Mouse (Mus musculus): Measurements from ENCODE around the gene Aff3. TPM values are rescaled to one million over a fixed set of nuclear protein-coding genes. Genes with fewer than 3 reads are reported as not detected.

Aff3 gene
- total RNA-seq, 1 experiment, result 1.7 TPM

DNA sequence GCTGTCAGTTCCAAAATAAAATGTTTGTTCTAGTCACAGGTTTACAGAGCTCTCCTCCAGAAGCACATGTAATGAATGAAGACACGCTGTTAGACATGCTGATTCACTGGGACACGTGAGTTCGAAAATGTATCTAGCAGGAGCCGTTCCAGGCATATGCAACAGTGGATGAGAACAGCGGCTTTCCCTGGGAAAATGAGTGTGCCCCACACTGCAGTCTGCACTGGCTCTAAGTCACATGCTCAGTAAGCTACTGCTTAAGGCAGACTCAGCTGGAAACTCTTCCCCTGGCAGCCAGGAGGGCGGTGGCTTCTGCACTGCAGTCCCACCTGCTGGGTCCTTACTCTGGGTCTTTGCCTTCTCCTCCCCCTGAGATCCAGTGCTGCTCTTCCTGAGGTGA is 271.2 kb downstream of the Aff3 start:
- in situ Hi-C loops (cut with MboI; ENCODE audit: low sequenced_read_pairs in 2 of 2, unreplicated experiment in 2 of 2), result no loop called here
- Histone ChIP-seq H3K9ac (ENCODE audit: insufficient read depth, low read depth, low read length, poor library complexity, severe bottlenecking) (no peak overlapping the region), H3K27ac (ENCODE audit: insufficient read depth, low read depth, low read length, poor library complexity, severe bottlenecking) (no peak overlapping the region), H3K36me3 (ENCODE audit: control insufficient read depth, insufficient read depth, low read length, poor library complexity, severe bottlenecking) (peaks cover 3% of the 10 kb centered on the region; the same call in 1 of the 2 replicates), H3K4me1 (ENCODE audit: control insufficient read depth in 2 of 2, insufficient read depth in 2 of 2, low read length in 2 of 2, poor library complexity in 1 of 2) (peaks cover 2 to 15% of the 10 kb centered on the region in 2 experiments; a peak in 1 of 4 replicates), H3K4me3 (ENCODE audit: insufficient read depth in 1 of 2, low read depth in 1 of 2, low read length in 2 of 2, poor library complexity in 1 of 2, severe bottlenecking in 1 of 2) (no peak overlapping the region), H3K9me3 (ENCODE audit: control insufficient read depth, insufficient read depth, low read depth, low read length) (no peaks in the 10 kb centered on the region)
- TF ChIP-seq ZC3H11A (IDR thresholded peaks at IDR 0.05; ENCODE audit: borderline replicate concordance, low read depth, low read length) (no peak), HCFC1 (IDR thresholded peaks at IDR 0.05; ENCODE audit: borderline replicate concordance, insufficient read depth, low read length) (no peak), CHD2 (IDR thresholded peaks at IDR 0.05; ENCODE audit: low read depth, low read length) (no peak), MAFK (IDR thresholded peaks at IDR 0.05; ENCODE audit: insufficient read depth, low read depth, low read length) (no peak), ZNF384 (IDR thresholded peaks at IDR 0.05; ENCODE audit: low read depth, low read length) (no peak)
- no peak for DNase-seq (ENCODE audit: low read depth, low spot score)

DNA sequence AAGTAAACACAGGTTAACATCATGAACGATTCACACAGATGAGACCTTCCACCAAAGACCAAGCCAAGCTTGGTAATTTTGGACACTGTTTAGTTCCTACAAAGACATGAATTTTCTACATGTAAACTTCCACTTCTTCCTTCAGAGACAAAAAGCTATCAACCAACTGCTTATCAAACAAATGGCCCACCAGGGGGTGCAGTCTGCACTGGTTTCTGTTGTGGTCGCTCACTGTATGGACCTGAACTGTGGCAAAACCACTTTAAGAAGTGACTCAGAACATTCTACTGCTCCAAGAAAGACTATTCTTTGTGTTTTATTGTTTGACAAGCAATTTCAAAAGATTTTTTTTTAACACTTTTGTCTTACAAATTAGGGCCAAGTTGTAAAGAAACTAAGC is 271.8 kb downstream of the Aff3 start:
- Histone ChIP-seq H3K36me3 (ENCODE audit: control insufficient read depth, insufficient read depth, low read length, poor library complexity, severe bottlenecking) (peaks cover 3% of the 10 kb centered on the region; the same call in 1 of the 2 replicates), H3K9ac (ENCODE audit: insufficient read depth, low read depth, low read length, poor library complexity, severe bottlenecking) (no peak overlapping the region), H3K4me1 (ENCODE audit: control insufficient read depth in 2 of 2, insufficient read depth in 2 of 2, low read length in 2 of 2, poor library complexity in 1 of 2) (peaks cover 2 to 15% of the 10 kb centered on the region in 2 experiments; a peak in 1 of 4 replicates), H3K9me3 (ENCODE audit: control insufficient read depth, insufficient read depth, low read depth, low read length) (no peaks in the 10 kb centered on the region), H3K4me3 (ENCODE audit: insufficient read depth in 1 of 2, low read depth in 1 of 2, low read length in 2 of 2, poor library complexity in 1 of 2, severe bottlenecking in 1 of 2) (no peak overlapping the region), H3K27ac (ENCODE audit: insufficient read depth, low read depth, low read length, poor library complexity, severe bottlenecking) (no peak overlapping the region)
- in situ Hi-C loops (cut with MboI; ENCODE audit: low sequenced_read_pairs in 2 of 2, unreplicated experiment in 2 of 2), result no loop called here
- DNase-seq (ENCODE audit: low read depth, low spot score), result peak; percentile 33
- no peak for TF ChIP-seq HCFC1 (IDR thresholded peaks at IDR 0.05; ENCODE audit: borderline replicate concordance, insufficient read depth, low read length)
- no peak for TF ChIP-seq ZNF384 (IDR thresholded peaks at IDR 0.05; ENCODE audit: low read depth, low read length)
- no peak for TF ChIP-seq MAFK (IDR thresholded peaks at IDR 0.05; ENCODE audit: insufficient read depth, low read depth, low read length)
- TF ChIP-seq ZC3H11A (IDR thresholded peaks at IDR 0.05; ENCODE audit: borderline replicate concordance, low read depth, low read length), result no peak

DNA sequence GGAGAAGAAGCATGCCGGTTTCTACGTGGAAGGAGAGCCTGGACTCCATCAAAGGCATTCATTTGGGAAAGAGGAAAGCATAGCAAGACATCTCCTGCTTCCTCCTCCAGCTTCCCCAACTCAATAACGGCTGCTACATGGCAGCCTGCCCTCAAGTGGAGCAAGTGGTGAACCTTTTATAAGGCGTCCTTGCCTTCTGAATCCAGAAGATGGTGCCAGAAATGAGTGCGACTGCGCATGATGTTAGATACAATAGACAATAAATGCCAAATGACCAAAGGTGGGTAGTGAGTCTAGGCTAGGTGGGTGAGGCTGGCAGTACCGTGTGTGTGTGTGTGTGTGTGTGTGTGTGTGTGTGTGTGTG is 273.9 kb downstream of the Aff3 start:
- Histone ChIP-seq H3K4me1 (ENCODE audit: control insufficient read depth in 2 of 2, insufficient read depth in 2 of 2, low read length in 2 of 2, poor library complexity in 1 of 2) (peaks cover 2 to 15% of the 10 kb centered on the region in 2 experiments; a peak in 1 of 4 replicates), H3K4me3 (ENCODE audit: insufficient read depth in 1 of 2, low read depth in 1 of 2, low read length in 2 of 2, poor library complexity in 1 of 2, severe bottlenecking in 1 of 2) (no peak overlapping the region), H3K9ac (ENCODE audit: insufficient read depth, low read depth, low read length, poor library complexity, severe bottlenecking) (no peak overlapping the region), H3K27ac (ENCODE audit: insufficient read depth, low read depth, low read length, poor library complexity, severe bottlenecking) (no peak overlapping the region), H3K9me3 (ENCODE audit: control insufficient read depth, insufficient read depth, low read depth, low read length) (no peaks in the 10 kb centered on the region), H3K36me3 (ENCODE audit: control insufficient read depth, insufficient read depth, low read length, poor library complexity, severe bottlenecking) (peaks cover 3% of the 10 kb centered on the region; the same call in 1 of the 2 replicates)
- in situ Hi-C loops (cut with MboI; ENCODE audit: low sequenced_read_pairs in 2 of 2, unreplicated experiment in 2 of 2), result no loop called here
- TF ChIP-seq ZNF384 (IDR thresholded peaks at IDR 0.05; ENCODE audit: low read depth, low read length) (no peak), MAFK (IDR thresholded peaks at IDR 0.05; ENCODE audit: insufficient read depth, low read depth, low read length) (no peak), ZC3H11A (IDR thresholded peaks at IDR 0.05; ENCODE audit: borderline replicate concordance, low read depth, low read length) (no peak), HCFC1 (IDR thresholded peaks at IDR 0.05; ENCODE audit: borderline replicate concordance, insufficient read depth, low read length) (no peak)
- no peak for DNase-seq (ENCODE audit: low read depth, low spot score)

DNA sequence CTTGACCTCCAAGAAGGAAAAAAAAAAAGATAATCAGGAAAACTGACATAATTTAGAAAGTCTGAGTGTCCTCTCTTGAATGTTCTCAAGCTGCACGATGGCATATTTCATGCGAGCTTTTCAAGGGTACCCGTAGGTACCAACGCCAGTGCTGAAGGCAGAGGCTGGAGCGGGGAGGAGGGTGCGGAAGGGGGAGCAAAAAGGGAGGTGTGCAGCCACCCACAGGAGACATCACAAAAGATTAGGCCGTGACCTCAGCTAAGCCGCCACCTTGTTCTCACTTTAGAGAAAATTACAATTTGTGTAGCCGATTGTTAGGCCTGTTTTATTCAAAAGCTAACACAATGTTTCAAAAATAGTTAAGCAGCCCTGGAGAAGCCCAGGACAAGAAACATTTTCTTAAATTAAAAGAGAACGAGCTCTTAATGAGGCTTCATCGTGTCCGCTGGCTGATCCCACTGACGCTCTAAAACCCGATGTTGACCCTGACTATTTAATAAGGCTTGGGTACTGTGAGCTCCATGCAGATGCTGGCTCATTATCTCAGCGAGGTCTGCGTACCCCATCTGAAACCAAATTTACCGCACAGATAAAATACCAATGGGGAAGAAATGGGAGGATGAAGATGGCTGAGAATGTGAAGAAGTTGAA is 274.4 kb downstream of the Aff3 start:
- no peak overlapping the region for H3K4me3 ChIP-seq (ENCODE audit: insufficient read depth in 1 of 2, low read depth in 1 of 2, low read length in 2 of 2, poor library complexity in 1 of 2, severe bottlenecking in 1 of 2)
- peaks cover 2 to 15% of the 10 kb centered on the region in 2 experiments; a peak in 1 of 4 replicates for H3K4me1 ChIP-seq (ENCODE audit: control insufficient read depth in 2 of 2, insufficient read depth in 2 of 2, low read length in 2 of 2, poor library complexity in 1 of 2)
- H3K9me3 ChIP-seq (ENCODE audit: control insufficient read depth, insufficient read depth, low read depth, low read length), result no peaks in the 10 kb centered on the region
- peaks cover 3% of the 10 kb centered on the region; the same call in 1 of the 2 replicates for H3K36me3 ChIP-seq (ENCODE audit: control insufficient read depth, insufficient read depth, low read length, poor library complexity, severe bottlenecking)
- no peak overlapping the region for H3K27ac ChIP-seq (ENCODE audit: insufficient read depth, low read depth, low read length, poor library complexity, severe bottlenecking)
- no peak overlapping the region for H3K9ac ChIP-seq (ENCODE audit: insufficient read depth, low read depth, low read length, poor library complexity, severe bottlenecking)
- DNase-seq (ENCODE audit: low read depth, low spot score), result no peak
- in situ Hi-C loops (cut with MboI; ENCODE audit: low sequenced_read_pairs in 2 of 2, unreplicated experiment in 2 of 2), result no loop called here
- no peak for TF ChIP-seq ZC3H11A (IDR thresholded peaks at IDR 0.05; ENCODE audit: borderline replicate concordance, low read depth, low read length)
- TF ChIP-seq MAFK (IDR thresholded peaks at IDR 0.05; ENCODE audit: insufficient read depth, low read depth, low read length), result no peak
- no peak for TF ChIP-seq ZNF384 (IDR thresholded peaks at IDR 0.05; ENCODE audit: low read depth, low read length)
- no peak for TF ChIP-seq CHD2 (IDR thresholded peaks at IDR 0.05; ENCODE audit: low read depth, low read length)
- no peak for TF ChIP-seq HCFC1 (IDR thresholded peaks at IDR 0.05; ENCODE audit: borderline replicate concordance, insufficient read depth, low read length)
